Mouse (Mus musculus): ENCODE data around the gene Crebbp.

- no peak for TF ChIP-seq CTCF (IDR thresholded peaks at IDR 0.05; ENCODE audit: low read depth, low read length)
- no peak for TF ChIP-seq POLR2A (IDR thresholded peaks at IDR 0.05; ENCODE audit: extremely low read depth, insufficient read depth, low read length)
These were observed 160.0 kb downstream of the Crebbp start for GRCm38 (mm10) chr16:4053811-4054210.
